Mouse (Mus musculus): ENCODE measurements at regions not wholly inside any gene's neighbourhood (a gene's known extent, or its start where the extent isn't known, plus 50 kb on each side); places are given as distances from the start of the nearest gene placed in this dataset.
A peak's percentile ranks its signal among the peaks of the same experiment; 100 is the strongest.

- DNase-seq (ENCODE audit: low spot score), result no peak
Measured at GRCm38 (mm10) chr16:30775740-30776700, 176.5 kb downstream of the Fam43a start.

DNA sequence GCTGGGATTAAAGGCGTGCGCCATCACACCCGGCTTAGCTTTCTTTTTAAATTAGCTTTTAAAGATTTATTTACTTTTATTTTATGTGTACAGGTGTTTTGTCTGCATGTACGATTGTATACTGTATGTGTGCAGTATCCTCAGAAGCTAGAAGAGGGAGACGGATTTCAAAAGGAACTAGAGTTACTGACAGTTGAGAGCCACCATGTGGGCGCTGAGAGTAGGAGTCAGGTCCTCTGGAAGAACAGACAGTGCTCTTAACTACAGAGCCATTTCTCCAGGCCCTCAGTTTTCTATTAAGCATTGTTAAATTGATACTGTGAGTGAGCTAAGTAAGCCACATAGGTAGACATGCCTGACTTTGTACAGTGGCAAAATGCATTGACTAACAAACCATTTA is 177.9 kb downstream of the Fam43a start:
- DNase-seq (ENCODE audit: low spot score), result no peak

DNA sequence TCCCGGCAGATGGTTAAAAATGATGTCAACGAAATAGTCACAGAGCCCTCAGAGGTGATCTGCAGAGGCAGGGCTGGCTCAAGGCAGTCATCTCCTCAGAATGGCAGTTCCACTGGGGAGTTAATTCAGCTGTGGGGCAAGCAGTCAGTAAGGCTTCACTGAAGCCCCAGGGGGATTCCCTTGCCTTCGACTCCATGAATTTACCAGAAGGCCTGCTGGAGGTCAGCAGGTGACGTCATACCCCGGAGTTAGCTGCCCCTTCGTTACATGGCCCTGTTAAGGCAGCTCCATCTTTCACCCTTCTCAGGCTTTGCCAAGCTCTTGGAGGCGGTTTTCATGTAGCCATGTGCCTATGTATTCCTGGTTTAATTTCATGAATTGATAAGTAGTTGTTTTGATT is 178.6 kb downstream of the Fam43a start:
- DNase-seq (ENCODE audit: low spot score), result no peak

GRCm38 (mm10) chr16:30778945-30779344 is 179.4 kb downstream of the Fam43a start:
- no peak for DNase-seq (ENCODE audit: low spot score)

DNA sequence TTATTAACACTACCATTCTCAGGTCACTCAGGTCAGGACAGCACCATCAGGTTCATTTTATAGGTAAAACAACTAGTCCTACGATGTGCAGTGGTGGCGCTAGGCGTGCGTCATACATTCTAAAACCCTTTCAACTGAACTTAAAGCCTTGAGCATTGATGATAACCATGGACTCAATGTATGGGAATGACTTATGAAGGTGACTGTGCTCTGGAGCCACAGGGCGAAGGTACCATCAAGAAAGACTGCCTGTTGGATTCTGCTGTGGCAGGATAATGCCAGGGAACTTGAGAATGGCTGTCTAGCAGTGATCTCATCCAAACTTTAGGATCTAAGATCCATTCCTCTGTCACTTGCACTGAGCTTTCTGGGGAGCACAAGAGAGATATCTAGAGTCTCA is 184.7 kb downstream of the Fam43a start:
- DNase-seq (ENCODE audit: low spot score), result no peak

GRCm38 (mm10) chr16:30784949-30785348 is 185.4 kb downstream of the Fam43a start:
- no peak for DNase-seq (ENCODE audit: low spot score)

GRCm38 (mm10) chr16:30786060-30786459 is 186.5 kb downstream of the Fam43a start:
- no peak for DNase-seq (ENCODE audit: low spot score)

- DNase-seq (ENCODE audit: low spot score), result no peak
Measured at GRCm38 (mm10) chr16:30787351-30787750, 187.8 kb downstream of the Fam43a start.

DNA sequence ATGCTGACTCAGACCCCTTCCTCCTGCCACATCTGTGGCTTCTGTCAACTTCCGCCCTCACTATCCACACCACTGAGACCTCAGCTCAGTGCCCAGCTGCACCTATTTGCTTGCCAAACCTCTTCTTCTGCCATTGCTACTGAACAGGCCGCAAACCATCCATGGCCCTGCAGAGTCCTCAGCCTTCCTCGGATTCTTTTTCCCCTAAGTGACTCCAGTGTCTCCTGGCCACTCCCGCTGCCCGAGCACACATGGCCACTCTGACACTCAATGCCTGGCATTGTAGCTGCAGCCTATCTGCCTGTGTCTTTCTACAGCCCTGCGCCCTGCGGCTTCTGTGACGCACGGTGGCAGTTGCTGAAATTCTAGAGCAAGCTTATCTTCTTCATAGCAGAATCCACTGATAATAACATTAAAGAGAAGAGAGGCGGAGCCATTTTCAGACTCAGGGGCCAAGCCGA is 188.8 kb downstream of the Fam43a start:
- DNase-seq (ENCODE audit: low spot score), result no peak

GRCm38 (mm10) chr16:30788944-30789781 is 189.6 kb downstream of the Fam43a start:
- no peak for DNase-seq (ENCODE audit: low spot score)

GRCm38 (mm10) chr16:30790036-30790435 is 190.5 kb downstream of the Fam43a start:
- DNase-seq (ENCODE audit: low spot score), result no peak

DNA sequence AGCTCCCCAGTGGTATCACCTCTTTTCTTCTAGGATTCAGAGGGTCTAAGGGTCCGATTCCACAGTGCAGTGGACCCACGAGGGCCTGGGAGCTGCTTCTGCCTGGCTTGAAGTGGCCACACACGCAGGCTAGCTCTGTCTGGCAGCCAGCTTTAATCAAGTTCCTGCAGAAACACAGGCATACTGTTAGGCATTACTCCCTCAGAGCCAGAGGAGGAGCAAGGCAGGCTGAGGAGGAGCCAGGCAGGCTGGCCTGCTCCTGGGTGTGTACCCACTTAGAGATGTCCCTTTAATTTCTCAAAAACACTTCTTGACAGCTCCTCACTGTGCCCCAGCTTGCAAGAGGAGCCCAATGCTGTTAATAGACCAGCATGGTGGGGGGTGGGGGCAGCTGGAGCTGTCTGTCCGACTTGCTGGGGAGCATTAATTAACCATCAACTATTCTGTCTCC is 191.1 kb downstream of the Fam43a start:
- DNase-seq (ENCODE audit: low spot score), result peak; percentile 58

DNA sequence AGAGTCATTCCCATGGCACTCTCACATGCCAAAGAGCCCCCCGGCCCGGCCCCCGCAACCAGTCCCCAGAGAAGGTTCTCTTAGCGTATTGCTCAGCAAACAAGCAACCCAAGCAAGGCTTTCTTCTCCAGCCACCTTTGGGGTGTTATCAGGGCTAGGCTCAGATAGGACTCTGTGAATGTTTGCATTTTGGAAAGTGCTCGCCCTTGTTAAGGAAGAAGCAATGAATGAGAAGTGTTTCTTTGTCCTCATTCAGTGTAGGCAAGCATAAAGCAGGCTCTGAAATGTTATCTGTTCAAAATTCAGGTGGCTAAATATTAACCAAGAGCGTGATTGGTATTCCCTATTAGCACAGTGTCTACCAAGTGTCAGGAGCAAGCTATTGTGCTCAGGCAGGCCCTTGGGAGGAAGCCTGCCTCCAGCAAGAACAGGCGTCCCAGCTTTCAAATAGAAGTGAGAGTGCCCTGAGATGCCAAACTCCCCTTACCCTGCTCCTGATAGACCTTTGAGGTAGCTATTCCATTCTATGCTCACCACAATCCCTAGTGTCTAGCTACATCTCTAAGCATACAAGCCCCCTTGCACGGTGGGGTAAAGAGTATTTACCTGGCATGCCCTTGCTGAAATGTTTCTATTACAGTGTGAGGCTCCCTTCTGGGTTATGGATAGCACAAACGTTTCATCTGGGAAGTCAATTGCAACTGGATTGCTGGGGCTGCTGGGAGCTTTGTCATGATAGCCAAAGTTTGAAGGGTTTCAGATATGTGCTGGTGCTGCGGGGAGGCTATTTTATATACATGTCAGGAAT is 191.7 kb downstream of the Fam43a start:
- no peak for DNase-seq (ENCODE audit: low spot score)

- DNase-seq (ENCODE audit: low spot score), result no peak
Measured at GRCm38 (mm10) chr16:30792738-30793377, 193.3 kb downstream of the Fam43a start.

- no peak for DNase-seq (ENCODE audit: low spot score)
Measured at GRCm38 (mm10) chr16:30793378-30793753, 193.8 kb downstream of the Fam43a start.

- no peak for DNase-seq (ENCODE audit: low spot score)
Measured at GRCm38 (mm10) chr16:30793856-30794255, 194.3 kb downstream of the Fam43a start.

GRCm38 (mm10) chr16:30795501-30795904 is 196.0 kb downstream of the Fam43a start:
- DNase-seq (ENCODE audit: low spot score), result no peak

DNA sequence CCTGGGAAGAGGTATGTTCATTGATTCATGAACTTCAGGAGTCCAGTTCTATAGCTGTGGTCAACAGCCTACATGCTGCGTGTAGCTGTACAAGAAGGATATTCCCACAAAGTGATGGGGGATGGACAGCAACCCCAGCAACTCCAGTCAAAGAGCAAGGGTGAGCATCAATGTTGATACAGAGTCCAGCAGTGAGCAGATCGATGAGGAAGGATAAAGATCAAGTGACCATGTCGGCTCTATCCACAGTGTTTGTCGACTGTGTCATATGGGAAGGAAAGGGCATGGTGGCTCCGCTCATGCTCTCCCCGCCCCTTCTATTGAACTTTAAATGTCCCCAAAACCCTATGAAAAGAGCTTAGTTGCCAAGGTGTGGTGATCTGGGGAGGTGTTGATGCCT is 196.6 kb downstream of the Fam43a start:
- DNase-seq (ENCODE audit: low spot score), result no peak

GRCm38 (mm10) chr16:30797006-30797405 is 197.5 kb downstream of the Fam43a start:
- no peak for DNase-seq (ENCODE audit: low spot score)

DNA sequence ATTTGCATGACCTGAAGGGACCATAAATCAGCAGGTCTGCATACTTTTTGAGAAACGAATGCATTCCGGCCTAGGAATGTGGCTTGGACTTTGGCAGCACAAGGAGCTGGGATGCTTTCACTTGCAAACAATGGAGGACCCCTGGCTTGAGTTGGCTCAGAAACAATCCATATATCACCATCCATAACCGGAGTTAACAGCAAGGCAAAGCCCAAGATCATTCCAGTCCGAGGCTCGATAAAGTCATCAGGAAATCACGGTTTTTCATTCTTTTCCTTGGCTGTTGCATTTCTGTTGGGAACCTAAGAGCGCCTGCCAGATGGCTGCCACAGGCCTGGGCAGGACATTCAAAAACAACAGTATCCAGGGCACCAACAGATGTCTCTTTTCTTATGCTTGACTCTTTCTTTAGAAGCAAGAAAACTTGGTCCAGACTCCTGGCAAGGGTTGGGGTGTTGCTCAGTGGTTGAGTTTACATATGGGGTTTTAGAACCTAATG is 198.5 kb downstream of the Fam43a start:
- no peak for DNase-seq (ENCODE audit: low spot score)

DNA sequence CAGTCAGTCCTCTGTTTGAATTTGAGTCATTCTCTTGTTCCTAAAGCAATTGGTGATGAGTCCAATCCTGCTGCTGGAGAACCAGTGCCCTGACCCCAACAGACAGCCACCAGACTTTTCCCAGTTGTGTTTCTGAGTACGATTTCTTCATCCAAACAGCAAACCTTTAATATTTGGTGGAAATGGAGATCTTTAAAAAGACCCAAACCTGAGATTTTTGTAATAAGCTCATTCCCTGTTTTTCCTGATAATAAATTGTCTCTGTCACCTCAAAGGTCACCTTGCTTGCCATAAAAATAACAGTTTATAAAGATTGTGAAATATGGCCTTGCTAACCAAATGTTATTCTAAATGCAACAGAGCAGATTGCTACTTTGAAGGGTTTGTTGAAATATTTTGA is 199.0 kb downstream of the Fam43a start:
- no peak for DNase-seq (ENCODE audit: low spot score)
